Mouse (Mus musculus) hindbrain, embryonic 13.5 days (tissue): Measurements from ENCODE around the gene Cabin1. TPM values are rescaled to one million over a fixed set of nuclear protein-coding genes. Genes with fewer than 3 reads are reported as not detected.
A peak's percentile ranks its signal among the peaks of the same experiment; 100 is the strongest.
"Not testable (repeated sequence)": the region's sequence is repeated elsewhere in the genome, so short reads cannot be mapped to it uniquely, and the experiment has no call there.

Source experiments
- ATAC-seq: fragments of 200-750 bp; cut with Nextera tagmentation; 2 replicates; pipeline ENCODE4 v1.8.0; 2017; ENCODE audit warnings: moderate TSS enrichment; ENCODE audit not compliant: low FRiP score
- H3K27ac ChIP-seq: fragments of 300-500 bp; sonication (generic); 2 replicates; pipeline ENCODE4 v1.5.1; 2015; ENCODE audit warnings: inconsistent platforms, mild to moderate bottlenecking, moderate library complexity
- H3K27me3 ChIP-seq: fragments of 300-500 bp; sonication (generic); 2 replicates; pipeline ENCODE4 v1.6.1; 2015; ENCODE audit warnings: mild to moderate bottlenecking, inconsistent platforms
- H3K36me3 ChIP-seq: fragments of 300-500 bp; sonication (generic); 2 replicates; pipeline ENCODE4 v1.6.1; 2015; ENCODE audit warnings: mild to moderate bottlenecking, inconsistent platforms
- H3K4me1 ChIP-seq: fragments of 300-500 bp; sonication (generic); replicated peaks from 2 replicates; pipeline ENCODE4 v1.6.1; 2015; ENCODE audit warnings: inconsistent platforms
- H3K4me2 ChIP-seq: fragments of 300-500 bp; sonication (generic); 2 replicates; pipeline ENCODE4 v1.6.1; 2015; ENCODE audit warnings: inconsistent platforms, mild to moderate bottlenecking, moderate library complexity
- H3K4me3 ChIP-seq: fragments of 300-500 bp; sonication (generic); 2 replicates; pipeline ENCODE4 v1.5.1; 2015; ENCODE audit warnings: mild to moderate bottlenecking, inconsistent platforms
- H3K9ac ChIP-seq: fragments of 300-500 bp; sonication (generic); 2 replicates; pipeline ENCODE4 v1.6.1; 2015; ENCODE audit warnings: mild to moderate bottlenecking, inconsistent platforms
- H3K9me3 ChIP-seq: fragments of 300-500 bp; sonication (generic); 2 replicates; pipeline ENCODE4 v1.6.1; 2016; ENCODE audit warnings: inconsistent platforms
- WGBS: fragments of 180-500 bp; shearing (Covaris S2); methylation state at CpG from one replicate; pipeline ENCODE4 v1.1.7; 2015; 5-methylcytosine and 5-hydroxymethylcytosine counted together
- polyA plus RNA-seq: library from polyadenylated mRNA; unstranded; fragments of >200 nt; fragmentation: Nextera tagmentation; extraction: Ambion mirVana; gene quantifications from 2 replicates; pipeline ENCODE4 v1.2.1, GENCODE M21; 2015

Gene Cabin1
- polyA plus RNA-seq, 1 experiment from 2014 or later = 39.5 TPM

GRCm38 (mm10) chr10:75780769-75781578, 16.8 kb upstream of the Cabin1 start, which contains the start of the genes Gm20441 and Gstt3:
TSS of gene Gm20441 (minus strand) at chr10:75780954.
TSS of gene Gstt3 (minus strand) at chr10:75781414.
- Histone ChIP-seq H3K9ac (peak within 1 kb of the TSS; percentile 62), H3K27ac (no peak within 1 kb of the TSS), H3K27me3 (peaks cover 76% of the 10 kb centered on the region), H3K4me1 (peaks cover 11% of the 10 kb centered on the region), H3K4me2 (peak within 1 kb of the TSS; percentile 66), H3K4me3 (peak within 1 kb of the TSS; percentile 37), H3K36me3 (no peaks in the 10 kb centered on the region), H3K9me3 (no peaks in the 10 kb centered on the region)
- no peak for ATAC-seq
- WGBS = 2% methylated on average over 28 of the region's 28 CpGs

GRCm38 (mm10) chr10:75779206-75780174, 15.3 kb upstream of the Cabin1 start:
- H3K36me3 ChIP-seq = no peaks in the 10 kb centered on the region
- no peak overlapping the region for H3K4me3 ChIP-seq
- peaks cover 11% of the 10 kb centered on the region for H3K4me1 ChIP-seq
- ATAC-seq = no peak
- H3K27ac ChIP-seq = no peak overlapping the region
- H3K9me3 ChIP-seq = no peaks in the 10 kb centered on the region
- H3K9ac ChIP-seq = no peak overlapping the region
- WGBS = 47% methylated on average over 15 of the region's 15 CpGs
- no peak overlapping the region for H3K4me2 ChIP-seq
- H3K27me3 ChIP-seq = peaks cover 80% of the 10 kb centered on the region

- H3K27ac ChIP-seq = no peak overlapping the region
- no peaks in the 10 kb centered on the region for H3K9me3 ChIP-seq
- no peak for ATAC-seq
- no peak overlapping the region for H3K9ac ChIP-seq
- no peak overlapping the region for H3K4me3 ChIP-seq
- peaks cover 15% of the 10 kb centered on the region for H3K4me1 ChIP-seq
- no peaks in the 10 kb centered on the region for H3K36me3 ChIP-seq
- H3K4me2 ChIP-seq = no peak overlapping the region
- H3K27me3 ChIP-seq = peaks cover 68% of the 10 kb centered on the region
- WGBS = 77% methylated on average over 2 of the region's 2 CpGs
Observed at GRCm38 (mm10) chr10:75777885-75778284, 13.7 kb upstream of the Cabin1 start.

GRCm38 (mm10) chr10:75776562-75776961, 12.4 kb upstream of the Cabin1 start:
- Histone ChIP-seq H3K4me3 (no peak overlapping the region), H3K27ac (no peak overlapping the region), H3K9me3 (no peaks in the 10 kb centered on the region), H3K27me3 (peaks cover 54% of the 10 kb centered on the region), H3K4me1 (peaks cover 26% of the 10 kb centered on the region), H3K36me3 (no peaks in the 10 kb centered on the region), H3K9ac (no peak overlapping the region), H3K4me2 (no peak overlapping the region)
- no peak for ATAC-seq
- WGBS = 86% methylated on average over 6 of the region's 6 CpGs

- Histone ChIP-seq H3K4me3 (no peak overlapping the region), H3K9me3 (no peaks in the 10 kb centered on the region), H3K36me3 (no peaks in the 10 kb centered on the region), H3K27ac (no peak overlapping the region), H3K27me3 (peaks cover 35% of the 10 kb centered on the region), H3K9ac (no peak overlapping the region), H3K4me1 (peaks cover 16% of the 10 kb centered on the region), H3K4me2 (no peak overlapping the region)
- no peak for ATAC-seq
- 96% methylated on average over 9 of the region's 9 CpGs for WGBS
Observed at GRCm38 (mm10) chr10:75774587-75774986, 10.4 kb upstream of the Cabin1 start.

- ATAC-seq = no peak
- Histone ChIP-seq H3K9ac (no peak overlapping the region), H3K27me3 (peaks cover 30% of the 10 kb centered on the region), H3K9me3 (no peaks in the 10 kb centered on the region), H3K4me3 (no peak overlapping the region), H3K4me1 (peaks cover 16% of the 10 kb centered on the region), H3K27ac (no peak overlapping the region), H3K36me3 (no peaks in the 10 kb centered on the region), H3K4me2 (no peak overlapping the region)
- 92% methylated on average over 5 of the region's 5 CpGs for WGBS
Observed at GRCm38 (mm10) chr10:75774102-75774501, 10.0 kb upstream of the Cabin1 start.

GRCm38 (mm10) chr10:75772795-75773664, 8.9 kb upstream of the Cabin1 start, which contains the start of gene Ddt:
TSS of gene Ddt (minus strand) at chr10:75773414.
- peak within 1 kb of the TSS; percentile 57 for H3K4me3 ChIP-seq
- peak; percentile 97 for ATAC-seq
- under 1% methylated on average over 47 of the region's 47 CpGs for WGBS
- H3K27ac ChIP-seq = no peak within 1 kb of the TSS; the same call in 1 of the 2 replicates
- H3K9me3 ChIP-seq = no peaks in the 10 kb centered on the region
- H3K4me1 ChIP-seq = peaks cover 16% of the 10 kb centered on the region
- peak within 1 kb of the TSS; percentile 98 for H3K4me2 ChIP-seq
- peaks cover 20% of the 10 kb centered on the region for H3K27me3 ChIP-seq
- H3K36me3 ChIP-seq = no peaks in the 10 kb centered on the region
- H3K9ac ChIP-seq = peak within 1 kb of the TSS; percentile 77

- 52% methylated on average over 5 of the region's 5 CpGs for WGBS
- not testable (repeated sequence) for H3K27me3 ChIP-seq, H3K9ac ChIP-seq, H3K4me2 ChIP-seq, H3K9me3 ChIP-seq, H3K36me3 ChIP-seq, H3K27ac ChIP-seq, H3K4me3 ChIP-seq, ATAC-seq
- peaks cover 22% of the 10 kb centered on the region for H3K4me1 ChIP-seq
Observed at GRCm38 (mm10) chr10:75767756-75768155, 3.6 kb upstream of the Cabin1 start.

GRCm38 (mm10) chr10:75766856-75767255, 2.7 kb upstream of the Cabin1 start:
- H3K4me1 ChIP-seq = peaks cover 20% of the 10 kb centered on the region
- H3K27ac ChIP-seq = no peak overlapping the region
- H3K36me3 ChIP-seq = no peaks in the 10 kb centered on the region; the same call in 1 of the 2 replicates
- no peak overlapping the region for H3K4me2 ChIP-seq
- no peak overlapping the region for H3K4me3 ChIP-seq
- WGBS = 94% methylated on average over 6 of the region's 6 CpGs
- H3K9ac ChIP-seq = no peak overlapping the region
- no peak for ATAC-seq
- no peaks in the 10 kb centered on the region for H3K27me3 ChIP-seq
- no peaks in the 10 kb centered on the region for H3K9me3 ChIP-seq

- peak overlapping the region; percentile 84 for H3K27ac ChIP-seq
- peaks cover 9% of the 10 kb centered on the region for H3K36me3 ChIP-seq
- 2% methylated on average over 27 of the region's 27 CpGs for WGBS
- no peaks in the 10 kb centered on the region for H3K27me3 ChIP-seq
- peak overlapping the region; percentile 91 for H3K9ac ChIP-seq
- peaks cover 21% of the 10 kb centered on the region for H3K4me1 ChIP-seq
- ATAC-seq = peak; percentile 29
- no peaks in the 10 kb centered on the region for H3K9me3 ChIP-seq
- H3K4me2 ChIP-seq = peak overlapping the region; percentile 86
- H3K4me3 ChIP-seq = peak overlapping the region; percentile 86
Observed at GRCm38 (mm10) chr10:75764519-75765473, 655 bp upstream of the Cabin1 start.
